Mouse (Mus musculus): ENCODE results near the gene Afap1l2.
A peak's percentile ranks its signal among the peaks of the same experiment; 100 is the strongest.

Afap1l2 gene

DNA sequence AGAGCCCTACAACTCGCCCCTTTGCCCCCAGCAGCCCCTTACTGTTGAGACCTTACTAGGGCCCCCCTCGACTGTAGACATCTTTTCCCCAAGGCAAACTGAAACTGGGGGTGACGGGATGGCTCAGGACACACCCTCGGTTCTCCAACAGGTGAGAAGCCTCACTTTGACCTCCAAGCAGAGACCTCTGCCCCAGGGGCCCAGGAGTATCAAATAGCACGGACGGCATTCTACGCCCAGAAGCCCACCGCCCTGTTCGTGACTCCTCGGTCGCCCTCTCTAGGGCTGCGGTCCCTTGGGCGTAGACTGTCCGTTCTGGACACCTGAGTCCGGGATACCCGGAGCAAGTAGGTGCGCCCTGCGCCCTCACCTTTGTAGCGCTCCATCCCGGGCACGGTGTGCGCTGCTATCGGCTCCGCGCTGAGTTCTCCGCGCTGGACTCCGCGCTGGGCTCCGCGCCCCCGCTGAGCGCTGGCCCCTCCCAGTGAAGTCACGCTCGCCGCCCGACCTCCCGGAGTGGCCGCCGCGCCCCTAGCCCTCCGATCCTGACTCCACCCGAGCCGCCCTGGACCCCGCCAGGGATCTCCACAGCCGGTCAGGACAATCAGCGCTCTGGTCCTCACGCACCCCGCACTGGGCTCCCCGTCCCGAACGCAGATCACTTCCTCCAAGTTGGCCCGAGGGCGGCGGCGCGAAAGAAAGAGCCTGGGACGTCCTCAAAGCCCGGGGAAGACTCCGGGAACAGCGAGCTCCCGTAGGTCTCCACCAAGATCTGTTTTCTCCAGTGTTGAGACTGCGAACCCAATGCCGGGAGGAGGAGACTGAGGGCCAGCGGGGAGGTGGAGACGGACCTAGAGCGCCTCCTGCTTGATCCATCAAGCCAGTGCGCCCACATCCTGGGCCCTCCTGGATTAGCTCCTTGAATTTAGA lies at the start of gene Afap1l2:
Gene Afap1l2, minus strand, starts transcription at position 448 of the 930 bp plus-strand sequence.
- DNase-seq (ENCODE audit: extremely low spot score) = peak; percentile 64

DNA sequence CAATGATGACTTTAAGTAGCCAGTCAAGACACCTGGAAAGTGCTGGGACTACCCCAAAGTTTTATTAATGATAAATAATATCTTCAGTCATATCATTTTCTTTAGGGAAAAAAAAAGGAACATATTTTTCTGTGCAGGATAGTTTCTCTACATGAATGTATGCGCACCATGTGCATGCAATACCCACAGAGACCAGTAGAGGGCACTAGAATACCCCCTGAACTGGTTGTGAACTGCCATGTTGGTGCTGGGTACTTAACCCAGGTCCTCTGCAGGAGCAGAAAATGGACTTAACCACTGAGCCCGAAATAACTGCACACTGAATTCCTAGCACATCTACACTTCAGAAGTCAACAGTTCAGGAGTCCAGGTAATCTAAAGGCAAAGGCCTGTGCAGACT lies 49.5 kb upstream of the Afap1l2 start:
- DNase-seq (ENCODE audit: extremely low spot score) = no peak

DNA sequence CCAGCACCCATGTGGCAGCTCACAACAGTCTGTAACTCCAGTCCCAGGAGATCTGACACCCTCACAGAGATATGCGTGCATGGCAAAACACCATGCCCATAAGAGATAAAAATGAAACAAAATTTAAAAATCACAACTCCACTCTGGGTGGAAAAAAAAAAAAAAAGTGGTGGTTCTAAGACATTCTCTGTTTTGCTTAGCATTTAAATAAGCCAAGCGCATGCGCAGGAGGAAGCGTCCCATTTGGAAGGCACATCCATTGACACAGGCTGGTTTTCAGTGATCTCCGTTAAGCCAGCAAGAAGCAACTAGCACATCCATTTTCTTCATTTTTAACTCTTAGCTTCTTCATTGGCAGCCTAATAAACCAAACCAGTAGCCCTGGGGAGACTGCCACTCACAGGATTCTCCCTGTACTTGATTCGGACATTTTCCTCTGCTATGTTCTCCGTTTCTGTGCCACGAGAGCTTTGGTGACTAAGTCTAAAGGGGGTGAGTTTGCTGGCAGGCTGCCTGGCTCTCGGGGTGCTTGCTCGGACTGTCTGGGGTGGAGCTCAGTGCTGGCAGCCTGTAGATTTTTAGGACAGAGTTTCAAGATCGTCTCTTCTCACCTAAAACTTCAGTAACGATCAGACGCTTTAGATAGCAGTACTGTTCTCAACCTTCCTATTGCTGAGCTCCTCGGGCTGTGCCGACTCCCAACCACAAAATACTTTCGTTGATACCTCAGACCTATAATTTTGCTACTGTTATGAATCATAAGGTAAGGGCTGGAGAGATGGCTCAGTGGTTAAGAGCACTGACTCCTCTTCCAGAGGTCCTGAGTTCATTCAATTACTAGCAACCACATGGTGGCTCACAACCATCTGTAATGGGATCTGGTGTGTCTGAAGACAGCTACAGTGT lies 47.4 kb upstream of the Afap1l2 start:
- no peak for DNase-seq (ENCODE audit: extremely low spot score)

DNA sequence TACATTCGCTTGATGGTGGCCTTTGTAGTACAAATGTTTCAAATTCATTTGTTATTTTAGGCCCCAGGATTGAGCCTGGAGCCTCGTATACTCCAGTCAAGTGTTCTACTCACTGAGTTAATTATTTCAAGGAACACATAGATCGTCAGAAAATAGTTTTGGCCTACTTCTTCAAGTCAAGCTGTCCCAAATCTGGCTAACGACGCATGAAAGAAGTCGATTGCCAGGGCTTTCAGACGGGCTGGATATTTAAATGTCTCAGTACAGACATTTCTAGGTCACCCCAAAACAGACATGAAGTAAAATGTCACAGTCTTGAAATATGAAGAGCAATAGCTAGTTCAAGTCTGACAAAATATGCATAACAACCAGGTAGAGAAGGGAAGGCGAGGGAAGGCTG lies 44.9 kb upstream of the Afap1l2 start:
- no peak for DNase-seq (ENCODE audit: extremely low spot score)

DNA sequence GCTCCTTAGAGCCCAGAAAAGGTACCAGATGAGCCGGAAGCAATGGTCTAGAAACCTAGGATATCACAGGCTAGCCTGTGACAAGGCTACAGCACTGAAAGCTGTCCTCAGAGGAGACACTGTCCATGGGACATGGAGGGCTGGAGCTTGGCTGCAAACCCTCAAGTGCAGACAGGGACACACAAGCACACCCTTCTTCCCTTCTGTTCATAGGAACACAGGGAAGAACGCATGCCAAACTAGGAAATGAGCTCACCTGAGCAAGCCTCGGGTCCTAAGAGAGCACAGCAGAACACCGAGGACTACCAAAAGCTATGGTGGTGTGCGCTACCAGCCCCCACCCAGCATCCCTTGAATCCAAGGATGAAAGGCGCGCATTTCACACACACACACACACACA lies 44.0 kb upstream of the Afap1l2 start:
- DNase-seq (ENCODE audit: extremely low spot score) = no peak

DNA sequence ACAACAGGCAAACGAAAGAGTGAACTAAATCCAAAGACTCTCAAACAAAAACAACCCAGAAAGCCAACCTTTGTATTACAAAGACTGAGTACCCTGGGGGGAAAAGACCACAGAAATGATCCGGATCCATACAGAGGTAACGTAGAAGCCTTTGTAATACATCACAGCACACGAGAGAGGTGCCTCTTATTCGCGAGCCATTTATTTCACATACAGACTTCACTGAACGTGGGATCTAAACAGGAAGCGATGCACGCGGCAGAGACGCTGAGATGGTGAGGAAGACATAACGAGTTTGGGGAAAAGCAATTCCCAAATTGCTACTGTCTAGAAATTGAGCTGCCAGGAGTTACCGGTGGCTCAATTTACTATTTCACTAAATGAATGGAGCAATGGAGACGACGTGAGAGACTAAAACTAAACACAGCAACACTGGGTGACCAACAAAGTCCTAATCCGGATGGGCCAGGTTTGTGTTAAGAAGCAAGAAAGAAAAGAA lies 41.6 kb upstream of the Afap1l2 start:
- no peak for DNase-seq (ENCODE audit: extremely low spot score)

DNA sequence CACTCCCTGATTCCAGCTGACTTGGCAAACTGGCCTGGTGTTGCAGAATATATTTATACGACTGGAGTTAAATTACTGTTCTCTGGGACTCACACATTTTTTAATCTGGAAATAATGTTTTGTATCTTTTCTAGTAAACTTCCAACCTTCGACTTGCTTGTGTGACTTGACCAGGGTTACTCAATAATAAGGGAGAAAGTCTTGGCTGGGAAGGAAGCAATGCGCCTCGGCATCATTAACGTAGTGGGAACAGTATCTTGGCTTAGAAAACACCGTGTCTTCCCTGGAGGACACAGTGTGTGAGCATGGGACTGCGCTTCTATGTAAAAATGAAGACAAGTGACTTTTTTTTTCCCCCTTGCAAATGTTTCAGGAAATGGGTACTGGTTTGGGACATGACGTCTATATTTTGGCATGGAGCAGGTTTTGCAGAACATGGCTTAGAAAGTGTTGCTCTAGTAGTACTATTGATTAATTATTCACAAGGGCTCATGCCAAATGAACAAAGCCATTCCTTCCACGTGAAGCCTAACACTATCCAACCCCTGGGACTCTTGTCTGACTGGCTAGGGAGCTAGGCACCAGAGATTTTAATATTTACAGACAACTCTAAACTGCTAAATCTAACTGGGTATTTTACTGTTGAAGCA lies 39.8 kb upstream of the Afap1l2 start:
- no peak for DNase-seq (ENCODE audit: extremely low spot score)

DNA sequence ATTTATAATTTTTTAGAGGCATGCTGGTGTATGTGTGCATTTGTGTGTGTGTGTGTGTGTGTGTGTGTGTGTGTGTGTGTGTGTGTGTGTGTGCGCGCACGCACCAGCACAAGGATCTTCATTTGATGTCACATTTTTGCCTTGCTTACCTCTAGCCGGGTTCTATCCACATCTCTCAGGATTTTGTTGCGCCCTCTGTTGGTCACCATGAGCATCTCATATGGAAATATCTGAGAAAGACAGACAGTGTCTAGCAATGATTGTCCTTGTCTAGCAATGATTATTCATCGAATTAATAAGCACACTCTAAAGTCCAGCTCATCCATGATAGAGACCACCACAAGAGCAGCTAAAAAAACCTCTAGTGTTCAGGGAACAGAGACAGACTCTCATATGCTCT lies 31.2 kb upstream of the Afap1l2 start:
- DNase-seq (ENCODE audit: extremely low spot score) = no peak

DNA sequence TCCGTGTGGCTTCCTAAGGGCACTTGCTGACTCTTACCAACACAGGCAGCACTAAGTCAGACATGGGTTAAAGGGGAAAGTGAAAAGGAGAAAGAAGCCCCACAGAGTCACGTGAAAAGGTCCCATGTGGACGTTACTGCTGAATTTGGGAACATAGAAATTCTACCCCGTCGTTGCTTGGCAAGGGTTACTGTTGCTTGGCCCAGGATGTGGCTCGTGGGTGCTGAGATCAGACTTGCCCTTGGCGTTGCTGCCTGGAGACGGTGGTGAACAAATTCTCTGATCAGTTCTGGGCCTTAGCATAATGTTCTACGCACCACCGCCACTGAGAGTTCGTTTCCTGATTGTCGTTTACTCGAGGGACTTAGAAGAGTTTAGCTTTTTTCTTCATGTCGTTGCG lies 28.8 kb upstream of the Afap1l2 start:
- DNase-seq (ENCODE audit: extremely low spot score) = no peak

DNA sequence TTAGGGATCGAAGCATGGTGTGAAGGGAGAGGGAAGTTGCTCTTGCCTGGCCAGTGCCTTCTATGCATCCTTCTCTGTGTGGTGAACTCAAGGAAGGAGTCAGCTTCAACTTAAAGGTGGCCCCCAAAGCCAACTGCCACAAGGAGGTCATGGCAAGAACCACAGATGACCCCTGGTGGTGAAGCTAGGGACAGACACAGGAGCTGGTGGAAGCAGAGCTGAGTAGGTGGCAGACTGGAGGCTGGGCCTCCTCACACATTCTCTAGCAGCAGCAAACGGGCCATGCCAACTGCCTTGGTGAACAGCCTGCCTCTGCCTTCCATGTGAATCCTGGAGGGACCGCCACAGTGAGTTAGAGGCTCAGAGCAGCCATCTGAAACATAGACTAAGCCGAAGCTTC lies 23.6 kb upstream of the Afap1l2 start:
- DNase-seq (ENCODE audit: extremely low spot score) = peak; percentile 62

DNA sequence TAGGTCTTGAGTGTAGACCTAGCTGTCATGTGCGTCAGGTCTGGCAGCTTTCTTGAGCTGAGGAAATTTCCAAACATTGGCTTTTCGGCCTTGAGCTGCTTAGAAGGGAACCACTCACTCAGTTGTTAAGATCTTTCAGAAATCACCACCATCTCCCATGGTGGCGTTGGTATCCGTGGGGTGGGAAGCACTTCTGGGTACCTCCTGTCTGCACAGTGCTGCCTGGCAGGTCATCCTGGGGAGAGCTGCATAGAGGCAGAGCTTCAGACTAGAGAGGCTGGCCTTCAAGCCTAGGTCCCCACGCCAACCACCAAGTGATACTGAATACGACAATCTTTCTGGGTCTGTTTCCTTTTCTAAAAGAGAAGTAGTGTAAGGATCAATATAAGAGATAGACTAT lies 21.4 kb upstream of the Afap1l2 start:
- no peak for DNase-seq (ENCODE audit: extremely low spot score)

DNA sequence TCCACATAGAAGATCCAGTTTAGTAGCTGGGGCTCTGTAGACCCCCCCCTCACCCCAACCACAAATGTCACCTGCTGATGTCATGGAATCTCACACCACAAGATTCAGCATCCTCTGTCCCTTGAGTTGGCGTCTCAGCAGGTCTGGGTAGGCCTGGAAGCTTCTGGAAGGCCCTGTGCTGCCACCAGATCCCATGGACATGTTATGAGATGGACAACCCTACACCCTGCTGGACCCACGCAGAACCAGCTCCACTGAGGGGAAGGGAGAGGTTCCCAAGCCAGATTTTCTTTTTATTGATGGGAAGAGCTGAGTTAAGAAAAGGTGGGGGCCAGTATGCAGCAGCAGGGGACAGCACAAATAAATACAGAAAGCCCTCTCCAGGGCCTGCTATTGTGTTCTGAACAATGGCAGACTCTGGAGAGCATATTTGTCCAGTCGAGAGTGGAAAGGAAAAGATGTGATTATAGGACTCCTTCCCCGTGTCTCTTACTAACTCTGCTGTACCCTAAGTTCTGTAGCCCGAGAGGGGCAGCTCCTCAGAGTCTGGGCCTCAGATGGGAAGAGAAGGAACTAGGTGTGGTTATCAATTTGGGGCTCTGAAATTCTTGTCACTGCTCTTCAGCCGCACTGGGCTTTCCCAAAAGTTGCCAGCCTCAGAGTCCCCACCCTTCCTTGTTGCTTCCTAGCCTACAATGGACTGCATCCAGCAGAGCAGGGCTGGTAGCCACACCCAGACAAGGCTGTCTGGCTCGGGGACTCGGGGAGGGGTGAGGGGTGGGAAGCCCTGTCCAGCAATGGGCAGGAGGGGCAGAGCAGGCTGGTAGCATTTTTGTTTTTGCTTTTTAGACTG lies 20.5 kb upstream of the Afap1l2 start:
- DNase-seq (ENCODE audit: extremely low spot score) = no peak

DNA sequence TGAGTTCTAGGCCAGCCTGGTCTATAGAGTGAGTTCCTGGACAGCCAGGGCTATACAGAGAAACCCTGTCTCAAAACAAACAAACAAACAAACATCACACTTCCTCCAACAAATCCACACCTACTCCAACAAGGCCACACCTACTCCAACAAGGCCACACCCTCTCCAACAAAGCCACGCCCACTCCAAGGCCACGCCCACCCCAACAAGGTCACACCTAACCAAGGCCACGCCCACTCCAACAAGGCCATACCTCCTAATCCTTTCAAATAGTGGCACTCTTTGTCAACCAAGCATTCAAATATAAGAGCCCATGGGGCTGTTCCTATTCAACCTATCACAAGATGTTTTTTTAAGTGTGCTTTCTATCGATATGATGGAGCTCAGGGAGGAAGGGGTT lies 18.5 kb upstream of the Afap1l2 start:
- no peak for DNase-seq (ENCODE audit: extremely low spot score)

DNA sequence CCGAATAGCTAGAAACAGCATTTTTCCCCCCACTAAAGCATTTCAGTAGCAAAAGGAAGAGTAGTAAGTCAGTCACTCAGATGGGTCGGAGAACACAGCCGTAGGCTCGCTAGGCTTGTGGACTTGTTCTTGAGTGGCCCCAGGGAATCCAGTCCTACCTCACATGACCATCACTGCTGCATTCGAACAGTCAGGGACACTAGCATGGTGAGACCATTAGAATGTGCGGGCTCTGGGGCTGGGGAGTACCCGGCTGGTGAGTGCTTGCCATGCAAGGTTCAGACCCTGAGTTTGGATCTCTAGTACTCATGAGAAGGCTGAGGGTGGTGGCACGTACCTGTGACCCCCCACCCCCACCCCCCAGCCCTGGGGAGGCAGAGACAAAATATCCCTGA lies 9.8 kb upstream of the Afap1l2 start:
- DNase-seq (ENCODE audit: extremely low spot score) = no peak

DNA sequence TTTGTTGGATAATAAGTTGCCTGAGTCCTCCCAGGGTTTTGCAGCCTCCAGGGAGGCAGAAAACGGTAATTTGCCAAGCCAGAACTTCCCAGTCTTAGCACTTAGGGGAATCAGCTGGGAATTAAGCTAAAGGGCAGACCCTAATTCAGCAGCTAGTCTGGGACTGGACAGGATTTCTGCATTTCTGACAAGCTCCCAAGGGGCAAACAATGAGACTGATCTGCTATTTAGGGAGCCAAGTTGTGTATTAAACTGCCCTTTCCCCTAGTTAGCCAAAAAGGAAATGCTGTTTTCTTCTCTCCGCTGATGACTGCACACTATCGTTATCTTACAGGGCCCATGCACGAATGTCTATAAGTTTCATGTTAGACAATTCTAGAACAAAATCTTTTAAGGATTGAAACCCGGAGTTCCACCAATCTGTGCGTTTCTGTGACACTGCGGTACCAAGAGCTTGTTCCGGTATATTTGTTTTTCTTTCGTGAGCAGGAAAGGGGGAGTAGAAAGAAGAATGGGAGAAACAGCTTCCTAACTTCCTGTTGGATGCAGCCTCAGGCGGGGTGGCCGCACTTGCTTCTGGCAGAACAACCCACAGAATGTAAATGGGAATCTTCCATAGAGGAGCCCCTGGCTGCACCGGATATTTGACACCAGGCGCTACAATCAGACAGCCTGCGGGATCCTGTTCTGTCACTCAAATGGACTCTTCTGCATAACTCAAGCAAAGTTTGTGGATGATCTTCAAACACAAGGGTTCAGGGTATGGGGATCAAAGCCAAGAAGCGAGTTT lies 9.2 kb upstream of the Afap1l2 start:
- no peak for DNase-seq (ENCODE audit: extremely low spot score)

DNA sequence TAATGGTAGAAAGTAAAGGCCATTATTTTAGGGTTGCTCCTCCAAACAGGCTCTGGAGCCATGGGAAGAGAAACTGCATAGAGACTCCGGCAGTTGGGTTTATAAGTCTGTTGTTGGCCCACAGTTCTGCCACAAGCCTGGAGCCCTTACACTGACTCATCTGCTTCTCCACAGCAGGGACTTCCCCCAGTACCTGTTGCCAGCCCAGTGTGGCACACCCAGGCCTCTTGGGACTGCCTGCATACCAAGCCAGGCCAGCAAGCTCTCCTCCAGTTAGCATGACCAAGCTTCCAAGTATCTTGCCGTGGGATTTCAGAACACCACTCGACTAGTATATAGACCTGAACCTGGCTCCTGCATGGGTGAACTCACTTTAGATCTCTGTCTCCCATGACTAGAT lies 6.8 kb upstream of the Afap1l2 start:
- no peak for DNase-seq (ENCODE audit: extremely low spot score)

DNA sequence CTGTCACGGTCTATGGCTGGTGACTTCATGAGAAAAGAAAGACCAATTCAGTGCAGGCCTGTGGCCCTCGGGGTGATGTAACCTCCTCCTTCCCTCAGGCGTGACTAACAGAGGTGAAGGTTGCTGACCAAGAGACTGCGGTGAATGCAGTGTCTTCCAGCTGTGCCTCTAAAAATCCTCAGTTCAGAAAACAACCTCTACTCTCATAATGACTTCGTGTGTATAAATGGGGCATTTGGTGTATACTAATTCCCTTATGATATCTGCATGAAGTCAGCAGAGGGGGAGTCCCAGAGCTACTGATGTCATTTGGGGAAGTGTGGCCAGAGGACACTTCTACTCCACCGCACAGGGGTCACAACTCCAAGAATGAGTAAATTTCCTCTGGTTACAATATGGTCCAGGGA lies 5.2 kb upstream of the Afap1l2 start:
- no peak for DNase-seq (ENCODE audit: extremely low spot score)

DNA sequence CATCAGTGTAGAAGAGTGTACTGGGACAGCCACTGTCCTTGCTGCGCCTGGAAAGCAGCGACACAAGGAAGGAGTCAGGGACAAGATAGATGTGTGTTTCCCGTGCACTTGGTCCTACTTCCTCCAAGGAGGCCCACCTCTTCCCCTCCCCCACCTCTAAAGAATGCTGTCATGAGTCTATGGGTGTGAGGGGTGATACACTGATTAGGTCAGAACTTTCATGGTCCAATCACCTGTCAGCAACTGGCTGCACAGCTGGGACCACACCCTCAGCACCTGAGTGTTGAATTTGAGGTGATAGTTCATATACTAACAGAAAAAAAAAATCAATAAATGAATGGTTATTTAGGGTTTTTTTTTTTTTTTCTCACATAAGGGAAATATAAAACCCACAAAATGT lies 4.0 kb upstream of the Afap1l2 start:
- DNase-seq (ENCODE audit: extremely low spot score) = no peak

DNA sequence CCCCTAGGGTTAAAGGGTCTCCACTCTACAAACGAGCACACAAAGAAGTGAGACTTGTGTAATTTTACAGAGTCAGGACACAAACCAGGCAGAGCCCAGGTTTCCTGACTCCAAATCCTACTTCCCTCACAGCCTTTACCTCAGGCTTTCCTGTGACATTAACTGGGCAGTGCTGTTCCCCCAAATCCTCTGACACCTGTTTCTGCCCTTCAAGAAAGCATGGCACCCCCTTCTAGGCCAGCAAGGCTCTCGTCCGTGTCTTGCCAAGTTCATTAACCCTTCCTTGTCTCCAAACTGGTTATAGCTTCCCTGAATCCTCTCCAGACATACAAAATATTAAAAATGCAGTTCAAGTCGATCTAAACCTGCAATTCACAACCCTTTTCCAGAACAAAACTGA lies 2.0 kb upstream of the Afap1l2 start:
- no peak for DNase-seq (ENCODE audit: extremely low spot score)

DNA sequence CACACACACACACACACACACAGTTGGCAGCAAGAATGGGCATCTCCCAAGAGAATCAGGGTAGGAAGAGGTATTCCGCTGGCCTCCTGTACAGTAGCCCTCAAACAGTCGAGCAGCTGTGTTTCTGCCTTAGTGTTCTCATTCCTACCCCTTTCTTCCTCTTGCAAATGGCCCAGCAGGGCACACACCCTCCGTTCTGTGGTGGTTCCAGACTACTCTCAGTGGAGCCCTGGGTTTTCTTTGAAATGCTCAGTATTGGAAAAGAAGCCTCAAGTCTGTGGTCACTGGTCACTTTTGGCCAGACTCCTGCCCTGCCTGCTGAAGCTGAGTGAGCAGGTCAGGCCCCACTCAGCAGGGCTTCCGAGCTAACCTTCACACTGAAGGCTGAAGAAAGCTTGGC lies 1.6 kb upstream of the Afap1l2 start:
- no peak for DNase-seq (ENCODE audit: extremely low spot score)
